Comparison of ENCODE assay signal across 18 mouse cellular contexts in genomic region chr11:97942420-97943111, GRCm38 (mm10). TPM values are rescaled to one million over a fixed set of nuclear protein-coding genes. Genes with fewer than 3 reads are reported as not detected.
"Had no signal": no experiment of that assay in that cellular context is flagged by ENCODE, and none has a peak within 500 bp of the region (broad histone marks: within the 10 kb centered on the region; RNA-seq: fewer than 3 reads in every experiment).

No protein-coding gene starts in this region.

- H3K4me1 ChIP-seq: liver, embryonic 13.5 days; neural tube, embryonic 12.5 days; stomach, embryonic 15.5 days had no signal

- H3K27ac ChIP-seq: limb, embryonic 12.5 days; liver, embryonic 13.5 days; neural tube, embryonic 12.5 days; stomach, embryonic 15.5 days had no signal

- H3K4me2 ChIP-seq: limb, embryonic 12.5 days; liver, embryonic 13.5 days; midbrain, embryonic 11.5 days; neural tube, embryonic 12.5 days; stomach, embryonic 15.5 days had no signal

- DNase-seq: kidney, adult 9 months; kidney, postnatal 14 days; layer of hippocampus, adult 9-11 months; layer of hippocampus, postnatal 36 days; liver; liver, embryonic 13.5 days; liver, postnatal 0 days; lung, postnatal 36 days; right cerebral cortex, postnatal 4 days; spleen, adult 18-20 months; thymus, postnatal 36 days had no signal

- ATAC-seq: intestine, postnatal 0 days; liver, postnatal 0 days; midbrain, embryonic 16.5 days had no signal

- H3K36me3 ChIP-seq: limb, embryonic 12.5 days; liver, embryonic 13.5 days; neural tube, embryonic 12.5 days; stomach, embryonic 15.5 days had no signal

- H3K9me3 ChIP-seq: limb, embryonic 12.5 days; liver, embryonic 13.5 days; neural tube, embryonic 12.5 days; stomach, embryonic 15.5 days had no signal

- H3K4me3 ChIP-seq: limb, embryonic 12.5 days; liver, embryonic 13.5 days; megakaryocyte, embryonic 14.5 days; neural tube, embryonic 12.5 days; stomach, embryonic 15.5 days had no signal

- H3K9ac ChIP-seq: limb, embryonic 12.5 days; liver, embryonic 13.5 days; liver, postnatal 0 days; neural tube, embryonic 12.5 days; stomach, embryonic 15.5 days had no signal

- H3K27me3 ChIP-seq: limb, embryonic 12.5 days; liver, embryonic 13.5 days; neural tube, embryonic 12.5 days; stomach, embryonic 15.5 days had no signal

RNA-seq across cellular contexts. Expression of gene Plxdc1, which starts 43.7 kb away (rescaled TPM):
- polyA plus RNA-seq: limb, embryonic 12.5 days; midbrain, embryonic 11.5 days had no signal
